Mouse (Mus musculus) CH12.LX (cell line): ENCODE data around the gene Gm20422. TPM values are rescaled to one million over a fixed set of nuclear protein-coding genes. Genes with fewer than 3 reads are reported as not detected.

Experiments used
- DNase-seq: peaks from one replicate; pipeline ENCODE4 v3.0.0-alpha.2; 2013; ENCODE audit errors: extremely low read depth
- H3K27ac ChIP-seq: 2 replicates; pipeline ENCODE4 v1.5.1; 2012; ENCODE audit warnings: low read depth, mild to moderate bottlenecking, control low read depth, moderate library complexity; ENCODE audit not compliant: insufficient read depth
- H3K27me3 ChIP-seq: replicated peaks from 2 replicates; pipeline ENCODE3; 2012; ENCODE audit warnings: inconsistent platforms
- H3K36me3 ChIP-seq, 2 experiments: replicated peaks in 1 of 2; 2 replicates each; pipeline versions ENCODE3 to v1.6.1; 2012; ENCODE audit warnings: inconsistent platforms in 1 of 2, low read length in 1 of 2, mild to moderate bottlenecking in 1 of 2, mixed read lengths in 1 of 2, moderate library complexity in 1 of 2; ENCODE audit not compliant: control insufficient read depth in 1 of 2, insufficient read depth in 1 of 2
- H3K4me1 ChIP-seq, 2 experiments: 2 replicates each; pipeline ENCODE4 v1.6.1; 2012; ENCODE audit warnings: inconsistent platforms in 1 of 2, moderate library complexity in 1 of 2; ENCODE audit not compliant: insufficient read depth in 2 of 2, control insufficient read depth in 1 of 2
- H3K4me2 ChIP-seq: 2 replicates; pipeline ENCODE4 v1.6.1; 2012; ENCODE audit warnings: low read depth, mild to moderate bottlenecking, control low read depth; ENCODE audit not compliant: poor library complexity, insufficient read depth, severe bottlenecking
- H3K4me3 ChIP-seq, 3 experiments: fragments of 150-350 bp in 1 of 3; sonication (generic) in 1 of 3; replicated peaks in 1 of 3; 2 replicates each; pipeline versions ENCODE3 to v1.5.1; 2011 to 2012; ENCODE audit warnings: low read depth in 2 of 3, low read length in 2 of 3, mild to moderate bottlenecking in 2 of 3, moderate library complexity in 2 of 3, control low read depth in 1 of 3, improper control_type of control experiment in 1 of 3, inconsistent platforms in 1 of 3, mixed read lengths in 1 of 3; ENCODE audit not compliant: poor library complexity in 1 of 3
- H3K79me2 ChIP-seq: replicated peaks from 2 replicates; pipeline ENCODE4 v1.6.1; 2012; ENCODE audit warnings: mild to moderate bottlenecking, moderate library complexity; ENCODE audit not compliant: control insufficient read depth, poor library complexity, insufficient read depth, severe bottlenecking; ENCODE audit errors: extremely low read depth
- H3K9ac ChIP-seq: 2 replicates; pipeline ENCODE4 v1.6.1; 2012; ENCODE audit warnings: low read depth, mild to moderate bottlenecking, control low read depth, moderate library complexity; ENCODE audit not compliant: insufficient read depth
- H3K9me3 ChIP-seq: replicated peaks from 2 replicates; pipeline ENCODE3; 2012; ENCODE audit warnings: low read length, inconsistent platforms, mixed read lengths
- CHD1 ChIP-seq: IDR thresholded peaks from 2 replicates; pipeline ENCODE4 v1.6.1; 2012; ENCODE audit warnings: low read depth, low read length, improper control_type of control experiment, inconsistent platforms
- EP300 ChIP-seq: IDR thresholded peaks from 2 replicates; pipeline ENCODE4 v1.6.1; 2011; ENCODE audit warnings: low read length, improper control_type of control experiment
- ETS1 ChIP-seq: conservative IDR thresholded peaks from 2 replicates; pipeline ENCODE4 v1.6.1; 2012; ENCODE audit warnings: low read depth, mild to moderate bottlenecking, inconsistent platforms, low read length, improper control_type of control experiment, moderate library complexity
- HCFC1 ChIP-seq: IDR thresholded peaks from 2 replicates; pipeline ENCODE4 v1.6.1; 2012; ENCODE audit warnings: low read depth, mild to moderate bottlenecking, inconsistent platforms, low read length, improper control_type of control experiment
- KAT2A ChIP-seq: IDR thresholded peaks from 2 replicates; pipeline ENCODE4 v1.6.1; 2012; ENCODE audit warnings: low read length, improper control_type of control experiment, inconsistent platforms; ENCODE audit not compliant: insufficient replicate concordance
- MAFK ChIP-seq: IDR thresholded peaks from 2 replicates; pipeline ENCODE4 v1.6.1; 2011; ENCODE audit warnings: low read length, improper control_type of control experiment; ENCODE audit not compliant: insufficient replicate concordance
- MAX ChIP-seq: IDR thresholded peaks from 2 replicates; pipeline ENCODE4 v1.6.1; 2011; ENCODE audit warnings: low read length, improper control_type of control experiment
- MEF2A ChIP-seq: IDR thresholded peaks from 2 replicates; pipeline ENCODE4 v1.6.1; 2014; ENCODE audit warnings: low read depth, mild to moderate bottlenecking, inconsistent platforms, low read length, improper control_type of control experiment, borderline replicate concordance
- MYC ChIP-seq: IDR thresholded peaks from 2 replicates; pipeline ENCODE4 v1.6.1; 2011; ENCODE audit warnings: low read depth, mild to moderate bottlenecking, improper control_type of control experiment, low read length
- NRF1 ChIP-seq: IDR thresholded peaks from 2 replicates; pipeline ENCODE4 v1.6.1; 2014; ENCODE audit warnings: low read depth, mild to moderate bottlenecking, inconsistent platforms, low read length, improper control_type of control experiment, moderate library complexity
- PAX5 ChIP-seq: IDR thresholded peaks from 2 replicates; pipeline ENCODE4 v1.6.1; 2012; ENCODE audit warnings: low read length, inconsistent platforms, mixed read lengths
- POLR2AphosphoS2 ChIP-seq: IDR thresholded peaks from 2 replicates; pipeline ENCODE4 v1.6.1; 2011; ENCODE audit warnings: low read depth, low read length, improper control_type of control experiment
- RAD21 ChIP-seq: IDR thresholded peaks from 2 replicates; pipeline ENCODE4 v1.6.1; 2011; ENCODE audit warnings: low read depth, mild to moderate bottlenecking, low read length, improper control_type of control experiment, moderate library complexity
- SMC3 ChIP-seq: IDR thresholded peaks from 2 replicates; pipeline ENCODE4 v1.6.1; 2011; ENCODE audit warnings: low read depth, low read length, improper control_type of control experiment
- TCF12 ChIP-seq: IDR thresholded peaks from 2 replicates; pipeline ENCODE4 v1.6.1; 2014; ENCODE audit warnings: low read depth, mild to moderate bottlenecking, inconsistent platforms, low read length, improper control_type of control experiment
- UBTF ChIP-seq: IDR thresholded peaks from 2 replicates; pipeline ENCODE4 v1.6.1; 2012; ENCODE audit warnings: low read depth, mild to moderate bottlenecking, inconsistent platforms, low read length, improper control_type of control experiment, moderate library complexity
- USF1 ChIP-seq: IDR thresholded peaks from 2 replicates; pipeline ENCODE4 v1.6.1; 2014; ENCODE audit warnings: low read depth, mild to moderate bottlenecking, inconsistent platforms, low read length, improper control_type of control experiment
- ZKSCAN1 ChIP-seq: IDR thresholded peaks from 2 replicates; pipeline ENCODE4 v1.6.1; 2012; ENCODE audit warnings: low read depth, inconsistent platforms, low read length, improper control_type of control experiment, borderline replicate concordance
- ZMIZ1 ChIP-seq: IDR thresholded peaks from 2 replicates; pipeline ENCODE4 v1.6.1; 2012; ENCODE audit warnings: low read depth, mild to moderate bottlenecking, inconsistent platforms, low read length, improper control_type of control experiment
- dilution Hi-C: fragments of 300-500 bp; cut with MboI; formaldehyde crosslinking; loops from 2 replicates; pipeline ENCODE4 v1.14.3; 2020; ENCODE audit warnings: low sequenced_read_pairs; ENCODE audit not compliant: extremely low pct_unique_long_range_greater_than_20kb, extremely low pct_ligation_motif_present
- in situ Hi-C: fragments of 300-500 bp; cut with MboI; formaldehyde crosslinking; loops from 3 replicates; pipeline ENCODE4 v1.14.3; 2019; ENCODE audit warnings: low sequenced_read_pairs, low pct_ligation_motif_present, low pct_unique_long_range_greater_than_20kb, mixed read lengths
- polyA plus RNA-seq: library from polyadenylated mRNA; unstranded; fragments of >175 nt; gene quantifications from 2 replicates; pipeline ENCODE4 v1.2.1, GENCODE M21; 2012; ENCODE audit warnings: low read depth; ENCODE audit not compliant: insufficient read length
- total RNA-seq, 2 experiments: library from RNA; depleted of rRNA; stranded (reverse); fragments of 300-350 nt in 1 of 2; fragments of >200 nt in 1 of 2; gene quantifications; 2 replicates each; pipeline ENCODE4 v1.2.3; 2012 to 2014

The Gm20422 gene
- total and polyA plus RNA-seq, 3 experiments: 1.4 to 2.0 (median 1.6) TPM

DNA sequence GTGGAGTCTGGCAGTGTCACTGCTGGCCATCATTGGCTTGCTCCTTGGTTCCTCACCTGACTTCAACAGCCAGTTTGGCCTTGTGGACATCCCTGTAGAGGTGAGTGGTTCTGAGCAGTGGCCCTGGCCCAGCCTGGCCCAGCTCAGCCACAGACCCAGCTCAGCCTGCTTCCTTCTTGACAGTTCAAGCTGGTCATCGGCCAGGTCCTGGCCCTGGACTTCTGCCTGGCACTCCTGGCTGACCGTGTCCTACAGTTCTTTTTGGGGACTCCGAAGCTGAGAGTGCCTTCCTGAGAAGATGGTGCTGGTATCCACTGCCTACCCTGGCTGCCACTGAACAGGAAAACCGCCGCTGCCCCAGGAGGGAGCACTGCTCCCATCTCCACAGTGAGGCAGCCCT, 32.5 kb upstream of the Gm20422 start:
- dilution Hi-C loops (no loop called here), in situ Hi-C loops (no loop called here)
- TF ChIP-seq RAD21: no peak
- TF ChIP-seq POLR2AphosphoS2: no peak
- no peak for TF ChIP-seq TCF12
- no peak for TF ChIP-seq NRF1
- TF ChIP-seq ZKSCAN1: no peak
- H3K4me3 ChIP-seq: no peak overlapping the region
- peaks cover 23 to 37% of the 10 kb centered on the region in 2 experiments for H3K4me1 ChIP-seq
- no peaks in the 10 kb centered on the region for H3K27me3 ChIP-seq
- H3K9me3 ChIP-seq: no peaks in the 10 kb centered on the region
- H3K9ac ChIP-seq: no peak overlapping the region
- no peak overlapping the region for H3K4me2 ChIP-seq
- H3K36me3 ChIP-seq: peaks cover 75 to 88% of the 10 kb centered on the region in 2 experiments
- H3K79me2 ChIP-seq: peaks cover 17% of the 10 kb centered on the region
- no peak for DNase-seq
- H3K27ac ChIP-seq: 0 out of 2 replicates have a peak overlapping the region, but pooled peaks have one; percentile 59

GRCm38 (mm10) chr8:69805491-69805890, 30.8 kb upstream of the Gm20422 start:
- dilution Hi-C loops: no loop called here
- Histone ChIP-seq H3K9ac (no peak overlapping the region), H3K27ac (peak overlapping the region; percentile 82), H3K4me3 (peak overlapping the region in 1 of 3 experiments; percentile 5), H3K79me2 (peaks cover 15% of the 10 kb centered on the region), H3K27me3 (no peaks in the 10 kb centered on the region), H3K36me3 (peaks cover 76 to 86% of the 10 kb centered on the region in 2 experiments), H3K9me3 (no peaks in the 10 kb centered on the region), H3K4me2 (no peak overlapping the region), H3K4me1 (peaks cover 23 to 34% of the 10 kb centered on the region in 2 experiments)
- in situ Hi-C loops: no loop called here
- DNase-seq: no peak
- TF ChIP-seq MEF2A (no peak), SMC3 (no peak)

DNA sequence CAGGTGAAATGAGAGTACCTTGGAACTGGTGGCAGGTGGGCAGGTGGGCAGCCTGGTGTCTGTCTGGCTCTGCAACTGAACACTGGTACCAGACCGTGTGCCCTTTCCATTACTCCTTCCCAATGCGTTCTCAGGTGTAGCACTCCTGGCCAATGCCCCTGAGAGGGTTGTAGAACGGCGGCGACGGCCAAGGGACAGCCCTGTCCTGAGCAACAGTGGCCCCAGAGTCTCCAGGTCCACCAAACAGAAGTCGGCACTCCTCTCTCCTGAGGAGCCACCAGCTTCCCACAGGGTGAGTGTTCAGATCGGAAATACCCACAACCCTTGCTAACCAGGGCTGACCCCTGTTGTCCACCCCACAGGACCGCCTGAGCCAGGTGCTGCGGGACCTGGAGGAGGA, 30.4 kb upstream of the Gm20422 start:
- TF ChIP-seq MYC: no peak
- TF ChIP-seq CHD1: no peak
- no peak for TF ChIP-seq SMC3
- TF ChIP-seq PAX5: no peak
- no peak for TF ChIP-seq ZMIZ1
- TF ChIP-seq USF1: no peak
- no peak for TF ChIP-seq NRF1
- TF ChIP-seq HCFC1: no peak
- no peak for TF ChIP-seq KAT2A
- no peak for TF ChIP-seq MAFK
- no peak for TF ChIP-seq MAX
- TF ChIP-seq UBTF: no peak
- no peak for TF ChIP-seq ETS1
- TF ChIP-seq EP300: no peak
- Histone ChIP-seq H3K27ac (peak overlapping the region; percentile 82), H3K9ac (no peak overlapping the region), H3K4me2 (no peak overlapping the region), H3K4me3 (peak overlapping the region in 1 of 3 experiments; percentile 5), H3K4me1 (peaks cover 23 to 30% of the 10 kb centered on the region in 2 experiments), H3K79me2 (peaks cover 11% of the 10 kb centered on the region), H3K27me3 (no peaks in the 10 kb centered on the region), H3K36me3 (peaks cover 76 to 86% of the 10 kb centered on the region in 2 experiments), H3K9me3 (no peaks in the 10 kb centered on the region)
- no peak for DNase-seq
- in situ Hi-C loops (no loop called here), dilution Hi-C loops (no loop called here)
